Mouse (Mus musculus) ES-CJ7 (cell line): Measurements from ENCODE around the gene Nkx2-3.
A peak's percentile ranks its signal among the peaks of the same experiment; 100 is the strongest.

Experiments used
- DNase-seq: peaks from one replicate; pipeline ENCODE4 v3.0.0; 2011; ENCODE audit warnings: low read depth, low spot score

The Nkx2-3 gene

GRCm38 (mm10) chr19:43605666-43606551, 6.2 kb upstream of the Nkx2-3 start:
- DNase-seq: no peak

- DNase-seq: peak; percentile 68
Observed at GRCm38 (mm10) chr19:43606552-43607530, 5.3 kb upstream of the Nkx2-3 start.

GRCm38 (mm10) chr19:43607842-43608680, 4.1 kb upstream of the Nkx2-3 start:
- DNase-seq: no peak

GRCm38 (mm10) chr19:43608711-43609457, 3.2 kb upstream of the Nkx2-3 start:
- DNase-seq: no peak

GRCm38 (mm10) chr19:43609458-43610330, 2.4 kb upstream of the Nkx2-3 start:
- DNase-seq: no peak

GRCm38 (mm10) chr19:43610341-43610848, 1.7 kb upstream of the Nkx2-3 start:
- peak; percentile 46 for DNase-seq

- no peak for DNase-seq
Observed at GRCm38 (mm10) chr19:43611110-43611509, 1.0 kb upstream of the Nkx2-3 start.

GRCm38 (mm10) chr19:43611561-43611960, 564 bp upstream of the Nkx2-3 start:
- DNase-seq: no peak

GRCm38 (mm10) chr19:43612501-43612971, 411 bp downstream of the Nkx2-3 start:
- DNase-seq: peak; percentile 51

GRCm38 (mm10) chr19:43613293-43614130, 1.4 kb downstream of the Nkx2-3 start:
- DNase-seq: no peak

- DNase-seq: peak; percentile 64
Observed at GRCm38 (mm10) chr19:43614341-43615073, 2.4 kb downstream of the Nkx2-3 start.

GRCm38 (mm10) chr19:43615074-43615445, 2.9 kb downstream of the Nkx2-3 start:
- DNase-seq: peak; percentile 60

- peak; percentile 57 for DNase-seq
Observed at GRCm38 (mm10) chr19:43615571-43616414, 3.7 kb downstream of the Nkx2-3 start.

- peak; percentile 77 for DNase-seq
Observed at GRCm38 (mm10) chr19:43616415-43616861, 4.3 kb downstream of the Nkx2-3 start.

GRCm38 (mm10) chr19:43616889-43617288, 4.8 kb downstream of the Nkx2-3 start:
- no peak for DNase-seq

GRCm38 (mm10) chr19:43617761-43618349, 5.7 kb downstream of the Nkx2-3 start:
- DNase-seq: no peak
